Mouse (Mus musculus) heart, embryonic 13.5 days (tissue): ENCODE measurements around the gene Rpl36a. TPM values are rescaled to one million over a fixed set of nuclear protein-coding genes. Genes with fewer than 3 reads are reported as not detected.
"Not testable (repeated sequence)": the region's sequence is repeated elsewhere in the genome, so short reads cannot be mapped to it uniquely, and the experiment has no call there.

Source experiments
- ATAC-seq: fragments of 200-750 bp; cut with Nextera tagmentation; 2 replicates; pipeline ENCODE4 v1.8.0; 2017; ENCODE audit warnings: moderate TSS enrichment; ENCODE audit not compliant: insufficient number of reproducible peaks, low FRiP score, low TSS enrichment; ENCODE audit errors: extremely low read depth
- H3K27ac ChIP-seq: fragments of 300-500 bp; sonication (generic); replicated peaks from 2 replicates; pipeline ENCODE4 v1.5.1; 2015; ENCODE audit warnings: moderate library complexity, mild to moderate bottlenecking, inconsistent platforms
- H3K27me3 ChIP-seq: fragments of 300-500 bp; sonication (generic); replicated peaks from 2 replicates; pipeline ENCODE4 v1.6.1; 2015; ENCODE audit warnings: mild to moderate bottlenecking, inconsistent platforms
- H3K36me3 ChIP-seq: fragments of 300-500 bp; sonication (generic); 2 replicates; pipeline ENCODE4 v1.6.1; 2015; ENCODE audit warnings: mild to moderate bottlenecking, inconsistent platforms
- H3K4me1 ChIP-seq: fragments of 300-500 bp; sonication (generic); 2 replicates; pipeline ENCODE4 v1.6.1; 2015; ENCODE audit warnings: inconsistent platforms
- H3K4me2 ChIP-seq: fragments of 300-500 bp; sonication (generic); 2 replicates; pipeline ENCODE4 v1.6.1; 2015; ENCODE audit warnings: inconsistent platforms, mild to moderate bottlenecking, moderate library complexity
- H3K4me3 ChIP-seq: fragments of 300-500 bp; sonication (generic); 2 replicates; pipeline ENCODE4 v1.5.1; 2015; ENCODE audit warnings: moderate library complexity, mild to moderate bottlenecking, inconsistent platforms
- H3K9ac ChIP-seq: fragments of 300-500 bp; sonication (generic); 2 replicates; pipeline ENCODE4 v1.6.1; 2015; ENCODE audit warnings: inconsistent platforms, mild to moderate bottlenecking, moderate library complexity
- H3K9me3 ChIP-seq: fragments of 300-500 bp; sonication (generic); 2 replicates; pipeline ENCODE4 v1.6.1; 2016; ENCODE audit warnings: inconsistent platforms
- WGBS: fragments of 180-500 bp; shearing (Covaris S2); methylation state at CpG from one replicate; pipeline ENCODE4 v1.1.7; 2015; ENCODE audit warnings: mixed read lengths; 5-methylcytosine and 5-hydroxymethylcytosine counted together
- polyA plus RNA-seq: library from polyadenylated mRNA; unstranded; fragments of >200 nt; fragmentation: Nextera tagmentation; extraction: Ambion mirVana; gene quantifications from 2 replicates; pipeline ENCODE4 v1.2.1, GENCODE M21; 2015

Rpl36a gene
- 261 and 287 TPM in 2 replicates for polyA plus RNA-seq

DNA sequence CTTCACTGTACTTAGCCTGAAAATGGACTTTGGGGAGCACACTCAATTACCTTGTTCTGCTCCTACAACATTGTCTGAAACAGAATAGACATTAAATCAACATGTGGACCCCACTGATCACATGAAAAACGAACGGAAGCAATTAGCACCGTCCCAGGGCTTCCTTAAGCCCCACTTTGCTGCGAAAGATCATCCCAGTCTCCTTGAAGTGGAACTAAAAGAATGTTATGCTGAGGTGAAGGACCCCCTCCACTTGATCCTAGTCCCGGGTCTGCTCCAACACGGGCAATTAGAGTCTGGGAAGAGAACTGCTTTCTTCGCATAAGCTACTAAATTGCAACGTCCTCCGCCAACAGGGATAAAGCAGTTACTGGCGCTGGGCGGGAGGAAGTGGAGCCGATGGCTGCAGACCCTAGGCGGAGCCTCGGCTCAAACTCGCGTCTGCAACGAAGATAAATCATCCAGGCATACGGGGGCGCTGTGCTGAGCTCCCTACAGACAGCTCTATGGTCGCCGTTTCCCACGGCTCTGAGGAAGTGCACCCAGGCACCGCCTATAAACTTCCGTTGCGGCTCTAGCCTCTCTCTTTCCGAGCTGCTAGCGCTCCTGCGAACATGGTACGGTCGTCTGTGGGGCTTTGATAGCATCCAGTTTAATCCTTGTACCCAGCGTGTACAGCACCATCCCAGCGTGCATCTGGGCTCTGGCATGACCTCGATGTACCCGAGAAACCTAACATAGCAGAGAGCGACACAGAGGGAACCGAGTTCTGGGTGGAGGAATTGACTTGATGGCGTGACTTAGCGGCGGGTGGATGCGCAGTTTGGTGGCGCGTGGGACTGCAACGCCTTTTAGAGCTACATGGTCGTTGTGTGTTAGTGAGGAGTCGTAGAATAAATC lies at the start of gene Rpl36a:
TSS of gene Rpl36a (plus strand) at position 552 of the 900 bp plus-strand sequence.
- no peaks in the 10 kb centered on the region for H3K9me3 ChIP-seq
- H3K4me1 ChIP-seq, result peaks cover 8% of the 10 kb centered on the region
- peak within 1 kb of the TSS; percentile 88 for H3K9ac ChIP-seq
- peak within 1 kb of the TSS; percentile 87 for H3K27ac ChIP-seq
- H3K4me3 ChIP-seq, result peak within 1 kb of the TSS; percentile 63
- 16% methylated on average over 45 of the region's 45 CpGs for WGBS
- ATAC-seq, result peak; percentile 84
- H3K27me3 ChIP-seq, result no peaks in the 10 kb centered on the region
- peaks cover 28% of the 10 kb centered on the region for H3K36me3 ChIP-seq
- H3K4me2 ChIP-seq, result peak within 1 kb of the TSS; percentile 74

DNA sequence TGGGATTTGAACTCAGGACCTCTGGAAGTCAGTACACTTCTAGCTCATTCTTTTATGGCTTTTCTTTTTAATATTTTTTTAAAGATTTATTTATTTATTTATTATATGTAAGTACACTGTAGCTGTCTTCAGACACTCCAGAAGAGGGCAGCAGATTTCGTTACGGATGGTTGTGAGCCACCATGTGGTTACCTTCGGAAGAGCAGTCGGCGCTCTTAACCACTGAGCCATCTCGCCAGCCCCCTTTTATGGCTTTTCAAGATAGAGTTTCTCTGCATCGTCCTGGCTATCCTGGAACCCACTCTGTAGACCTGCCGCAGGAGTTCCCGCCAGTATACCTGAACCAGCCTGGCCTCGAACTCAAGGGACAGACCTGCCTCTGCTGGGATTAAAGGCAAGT lies 45.7 kb upstream of the Rpl36a start:
- not testable (repeated sequence) for H3K9me3 ChIP-seq, H3K9ac ChIP-seq, H3K27ac ChIP-seq, H3K27me3 ChIP-seq, ATAC-seq, H3K4me1 ChIP-seq
- Histone ChIP-seq H3K4me2 (peak overlapping the region; percentile 68), H3K4me3 (peak overlapping the region; percentile 70), H3K36me3 (peaks cover 17% of the 10 kb centered on the region)
- 81% methylated on average over 10 of the region's 10 CpGs for WGBS

- H3K9me3 ChIP-seq, result no peaks in the 10 kb centered on the region
- no peaks in the 10 kb centered on the region for H3K4me1 ChIP-seq
- peak overlapping the region; percentile 67 for H3K27ac ChIP-seq
- H3K9ac ChIP-seq, result peak overlapping the region; percentile 86
- H3K4me3 ChIP-seq, result peak overlapping the region; percentile 70
- peak overlapping the region; percentile 68 for H3K4me2 ChIP-seq
- WGBS, result 18% methylated on average over 12 of the region's 12 CpGs
- H3K27me3 ChIP-seq, result no peaks in the 10 kb centered on the region
- peaks cover 12% of the 10 kb centered on the region for H3K36me3 ChIP-seq
- no peak for ATAC-seq
Measured at GRCm38 (mm10) chrX:134540414-134541135, 44.9 kb upstream of the Rpl36a start.

DNA sequence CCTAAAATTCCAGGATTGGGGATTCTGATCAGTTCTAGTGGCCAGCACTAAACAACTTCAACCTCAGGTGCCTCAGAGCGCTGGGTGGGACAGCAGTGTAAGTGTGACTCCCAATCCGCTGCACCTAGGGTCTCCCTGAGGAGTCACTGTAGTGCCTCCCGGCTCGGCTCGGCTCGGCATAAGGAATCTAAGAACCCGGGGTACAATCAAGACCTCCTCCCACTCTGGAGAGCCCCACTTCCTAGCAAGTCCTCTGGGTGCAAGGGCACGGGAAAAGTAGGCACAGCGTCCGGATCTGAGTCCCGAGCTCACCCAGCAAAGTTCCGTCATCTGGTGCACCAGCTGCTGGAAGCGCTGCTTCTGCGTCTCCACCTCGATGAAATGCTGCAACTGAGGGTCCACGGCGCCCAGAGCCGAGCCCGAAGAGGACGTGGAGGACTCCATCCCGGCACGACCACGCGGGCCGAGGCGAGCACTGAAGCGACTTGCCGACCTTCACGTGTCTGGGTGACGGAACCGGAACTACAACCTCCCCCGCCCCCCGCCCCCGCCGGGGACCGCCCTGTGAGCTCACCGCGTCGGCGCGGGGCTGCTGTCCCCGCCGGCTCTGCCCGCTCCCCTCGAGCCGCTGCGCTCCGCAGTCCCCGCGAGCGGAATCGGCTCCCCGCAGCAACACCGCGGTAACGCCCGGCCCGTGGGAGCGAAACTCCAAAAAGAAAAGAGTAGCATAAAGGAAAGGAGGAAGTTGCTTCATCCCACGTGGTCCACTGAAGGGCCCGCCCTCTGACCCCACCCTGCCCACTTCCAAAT lies 44.1 kb upstream of the Rpl36a start, which contains the start of gene Timm8a1:
TSS of gene Timm8a1 (minus strand) at position 721 of the 810 bp plus-strand sequence.
- ATAC-seq, result peak; percentile 82
- no peaks in the 10 kb centered on the region for H3K4me1 ChIP-seq
- H3K9ac ChIP-seq, result peak within 1 kb of the TSS; percentile 86
- no peaks in the 10 kb centered on the region for H3K27me3 ChIP-seq
- H3K4me3 ChIP-seq, result peak within 1 kb of the TSS; percentile 70
- peaks cover 4% of the 10 kb centered on the region; the same call in 1 of the 2 replicates for H3K36me3 ChIP-seq
- H3K9me3 ChIP-seq, result no peaks in the 10 kb centered on the region
- H3K4me2 ChIP-seq, result peak within 1 kb of the TSS; percentile 68
- WGBS, result 10% methylated on average over 49 of the region's 61 CpGs
- peak within 1 kb of the TSS; percentile 89 for H3K27ac ChIP-seq

- Histone ChIP-seq H3K27ac (peak overlapping the region; percentile 89), H3K4me1 (no peaks in the 10 kb centered on the region), H3K4me2 (peak overlapping the region; percentile 68), H3K9ac (peak overlapping the region; percentile 86), H3K36me3 (no peaks in the 10 kb centered on the region), H3K27me3 (no peaks in the 10 kb centered on the region), H3K9me3 (no peaks in the 10 kb centered on the region), H3K4me3 (peak overlapping the region; percentile 70)
- no peak for ATAC-seq
- WGBS, result 10% methylated on average over 6 of the region's 6 CpGs
Measured at GRCm38 (mm10) chrX:134541955-134542308, 43.5 kb upstream of the Rpl36a start.

DNA sequence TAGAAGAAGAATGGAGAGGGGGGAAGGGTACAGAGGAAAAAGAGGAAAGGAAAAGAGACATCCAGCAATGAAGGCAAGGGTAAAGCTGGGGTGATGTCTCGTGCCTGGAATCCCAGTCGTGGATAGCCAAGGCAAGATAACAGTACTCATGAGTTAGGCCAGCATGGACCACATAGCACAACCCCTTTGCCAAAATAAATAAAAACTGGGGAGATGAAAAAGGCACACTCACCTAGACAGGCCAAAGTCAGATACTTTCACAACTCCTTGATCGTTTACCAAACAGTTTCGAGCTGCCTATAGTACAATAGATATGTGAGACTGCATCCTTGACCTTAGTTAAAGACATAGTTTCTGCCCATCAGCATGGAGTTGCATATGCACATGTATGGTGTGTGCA lies 38.1 kb upstream of the Rpl36a start:
- Histone ChIP-seq H3K9me3 (no peaks in the 10 kb centered on the region), H3K36me3 (no peaks in the 10 kb centered on the region), H3K4me2 (no peak overlapping the region), H3K4me1 (no peaks in the 10 kb centered on the region), H3K9ac (no peak overlapping the region), H3K4me3 (no peak overlapping the region), H3K27me3 (no peaks in the 10 kb centered on the region), H3K27ac (no peak overlapping the region)
- WGBS, result 75% methylated on average over 4 of the region's 4 CpGs
- ATAC-seq, result no peak

- H3K4me1 ChIP-seq, result no peaks in the 10 kb centered on the region
- H3K36me3 ChIP-seq, result no peaks in the 10 kb centered on the region
- no peaks in the 10 kb centered on the region for H3K9me3 ChIP-seq
- 14% methylated on average over 5 of the region's 5 CpGs for WGBS
- no peak overlapping the region for H3K27ac ChIP-seq
- H3K9ac ChIP-seq, result no peak overlapping the region
- ATAC-seq, result no peak
- H3K4me3 ChIP-seq, result no peak overlapping the region
- no peak overlapping the region for H3K4me2 ChIP-seq
- no peaks in the 10 kb centered on the region for H3K27me3 ChIP-seq
Measured at GRCm38 (mm10) chrX:134550903-134551302, 34.6 kb upstream of the Rpl36a start.

- Histone ChIP-seq H3K4me2 (no peak overlapping the region), H3K36me3 (no peaks in the 10 kb centered on the region), H3K4me3 (no peak overlapping the region), H3K27me3 (no peaks in the 10 kb centered on the region), H3K4me1 (no peaks in the 10 kb centered on the region), H3K27ac (no peak overlapping the region), H3K9me3 (no peaks in the 10 kb centered on the region), H3K9ac (no peak overlapping the region)
- ATAC-seq, result no peak
- 74% methylated on average over 4 of the region's 4 CpGs for WGBS
Measured at GRCm38 (mm10) chrX:134553326-134553725, 32.1 kb upstream of the Rpl36a start.

GRCm38 (mm10) chrX:134554425-134554824 lies 31.0 kb upstream of the Rpl36a start:
- no peak overlapping the region for H3K4me3 ChIP-seq
- no peaks in the 10 kb centered on the region for H3K4me1 ChIP-seq
- no peaks in the 10 kb centered on the region for H3K9me3 ChIP-seq
- 62% methylated on average over 6 of the region's 6 CpGs for WGBS
- ATAC-seq, result no peak
- H3K27me3 ChIP-seq, result no peaks in the 10 kb centered on the region
- H3K36me3 ChIP-seq, result no peaks in the 10 kb centered on the region
- H3K9ac ChIP-seq, result no peak overlapping the region
- no peak overlapping the region for H3K4me2 ChIP-seq
- H3K27ac ChIP-seq, result no peak overlapping the region

DNA sequence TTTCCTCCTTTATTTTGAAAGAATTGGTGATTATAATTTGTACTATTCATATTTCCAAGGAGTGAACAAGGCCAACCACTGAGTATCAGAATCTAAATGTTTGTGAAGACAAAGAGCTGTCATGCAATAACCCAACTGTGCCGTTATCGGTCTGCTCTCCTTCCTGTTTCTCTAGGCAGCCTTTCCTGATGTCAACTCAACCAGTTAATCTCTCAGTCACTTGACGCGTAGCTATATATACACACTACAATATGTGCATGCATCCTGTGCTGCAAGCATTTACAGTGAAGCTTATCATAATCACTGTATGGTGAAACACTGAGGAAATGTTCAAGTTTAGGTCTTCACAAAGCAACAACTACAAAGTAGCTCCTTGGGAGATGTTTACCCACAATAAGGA lies 21.1 kb upstream of the Rpl36a start:
- no peak overlapping the region for H3K4me2 ChIP-seq
- WGBS, result 58% methylated on average over 4 of the region's 4 CpGs
- H3K27me3 ChIP-seq, result no peaks in the 10 kb centered on the region
- ATAC-seq, result no peak
- H3K36me3 ChIP-seq, result no peaks in the 10 kb centered on the region
- no peaks in the 10 kb centered on the region for H3K9me3 ChIP-seq
- H3K4me3 ChIP-seq, result no peak overlapping the region
- no peak overlapping the region for H3K27ac ChIP-seq
- no peaks in the 10 kb centered on the region for H3K4me1 ChIP-seq
- H3K9ac ChIP-seq, result no peak overlapping the region
